Mouse (Mus musculus) limb, embryonic 10.5 days (tissue): Measurements from ENCODE around the gene Il17rc. TPM values are rescaled to one million over a fixed set of nuclear protein-coding genes. Genes with fewer than 3 reads are reported as not detected.

Experiments used
- DNase-seq: peaks from one replicate; pipeline ENCODE4 v3.0.0-alpha.2; 2017; ENCODE audit warnings: low spot score
- H3K27ac ChIP-seq: fragments of 300-500 bp; sonication (generic); 2 replicates; pipeline ENCODE4 v1.5.1; 2016; ENCODE audit warnings: mild to moderate bottlenecking
- H3K27me3 ChIP-seq: fragments of 300-500 bp; sonication (generic); 2 replicates; pipeline ENCODE4 v1.6.1; 2016; ENCODE audit warnings: low read depth, mild to moderate bottlenecking; ENCODE audit not compliant: poor library complexity, severe bottlenecking
- H3K36me3 ChIP-seq: fragments of 300-500 bp; sonication (generic); 2 replicates; pipeline ENCODE4 v1.6.1; 2016; ENCODE audit warnings: mild to moderate bottlenecking, moderate library complexity
- H3K4me1 ChIP-seq: fragments of 300-500 bp; sonication (generic); 2 replicates; pipeline ENCODE4 v1.6.1; 2016
- H3K4me3 ChIP-seq: fragments of 300-500 bp; sonication (generic); 2 replicates; pipeline ENCODE4 v1.5.1; 2016; ENCODE audit warnings: mild to moderate bottlenecking, moderate library complexity
- H3K9me3 ChIP-seq: fragments of 300-500 bp; sonication (generic); replicated peaks from 2 replicates; pipeline ENCODE4 v1.6.1; 2016; ENCODE audit warnings: mild to moderate bottlenecking
- WGBS: fragments of 180-500 bp; shearing (Covaris S2); methylation state at CpG from one replicate; pipeline ENCODE4 v1.1.7; 2016; 5-methylcytosine and 5-hydroxymethylcytosine counted together
- polyA plus RNA-seq: library from polyadenylated mRNA; unstranded; fragments of >200 nt; fragmentation: Nextera tagmentation; extraction: Ambion mirVana; gene quantifications from 2 replicates; pipeline ENCODE4 v1.2.1, GENCODE M21; 2016

Il17rc gene
- polyA plus RNA-seq, 1 experiment from 2014 or later, result 3.4 TPM

DNA sequence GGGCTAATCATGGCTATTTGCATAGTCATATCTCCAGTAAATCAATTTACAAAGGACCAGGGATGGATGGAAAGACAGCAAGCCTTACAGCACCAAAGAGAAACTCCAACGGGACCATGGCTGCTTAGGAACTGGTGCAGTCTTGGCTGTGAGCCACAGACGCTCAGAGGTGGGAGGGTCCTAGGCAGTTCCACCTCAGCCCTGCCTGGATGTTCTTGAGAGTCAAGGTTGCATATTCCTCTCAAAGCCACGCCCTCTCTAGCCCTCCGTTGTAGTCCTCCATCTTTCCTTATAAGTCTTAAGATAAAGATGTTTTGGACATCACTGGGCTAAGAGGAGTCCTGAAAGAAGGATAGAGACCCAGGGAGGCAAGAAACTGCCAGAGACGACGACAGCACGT, 7.2 kb upstream of the Il17rc start:
- DNase-seq, result no peak
- Histone ChIP-seq H3K27me3 (peaks cover 6% of the 10 kb centered on the region), H3K4me3 (no peak overlapping the region), H3K9me3 (no peaks in the 10 kb centered on the region), H3K36me3 (no peaks in the 10 kb centered on the region), H3K27ac (no peak overlapping the region), H3K4me1 (peaks cover 6% of the 10 kb centered on the region)
- WGBS, result 75% methylated on average over 7 of the region's 7 CpGs

GRCm38 (mm10) chr6:113465602-113466001, 5.6 kb upstream of the Il17rc start:
- no peak for DNase-seq
- Histone ChIP-seq H3K27ac (no peak overlapping the region), H3K4me3 (no peak overlapping the region), H3K4me1 (peaks cover 15% of the 10 kb centered on the region), H3K9me3 (no peaks in the 10 kb centered on the region), H3K27me3 (peaks cover 22% of the 10 kb centered on the region), H3K36me3 (no peaks in the 10 kb centered on the region)
- 63% methylated on average over 5 of the region's 5 CpGs for WGBS

GRCm38 (mm10) chr6:113468512-113468911, 2.7 kb upstream of the Il17rc start:
- H3K4me3 ChIP-seq, result peak overlapping the region; percentile 52; the same call in 1 of the 2 replicates
- 60% methylated on average over 3 of the region's 3 CpGs for WGBS
- H3K27me3 ChIP-seq, result peaks cover 45% of the 10 kb centered on the region
- DNase-seq, result no peak
- no peak overlapping the region for H3K27ac ChIP-seq
- H3K36me3 ChIP-seq, result no peaks in the 10 kb centered on the region
- H3K9me3 ChIP-seq, result no peaks in the 10 kb centered on the region
- peaks cover 35% of the 10 kb centered on the region for H3K4me1 ChIP-seq

DNA sequence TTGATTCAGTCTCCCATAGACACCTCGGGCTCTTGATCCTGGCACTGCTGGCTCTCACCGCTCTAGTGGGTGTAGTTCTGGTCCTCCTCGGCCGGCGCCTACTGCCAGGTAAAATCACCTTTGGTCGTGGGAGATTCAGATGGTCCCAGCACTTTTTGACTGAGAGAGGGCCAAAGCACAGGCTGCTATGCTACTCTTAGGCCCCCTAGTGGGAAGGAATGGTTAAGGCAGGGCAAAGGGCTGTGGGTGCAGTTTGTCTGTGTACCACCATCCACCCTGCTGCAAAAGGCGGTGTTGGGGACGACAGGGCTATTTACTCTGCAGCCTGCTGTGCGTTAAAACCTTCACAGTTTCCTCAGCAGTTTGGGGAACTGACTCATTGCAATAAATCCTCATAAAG, 2.2 kb upstream of the Il17rc start:
- 12% methylated on average over 9 of the region's 9 CpGs for WGBS
- DNase-seq, result peak; percentile 74
- peaks cover 35% of the 10 kb centered on the region for H3K4me1 ChIP-seq
- H3K27ac ChIP-seq, result peak overlapping the region; percentile 66; the same call in 1 of the 2 replicates
- peak overlapping the region; percentile 52 for H3K4me3 ChIP-seq
- H3K27me3 ChIP-seq, result peaks cover 45% of the 10 kb centered on the region
- H3K36me3 ChIP-seq, result no peaks in the 10 kb centered on the region
- H3K9me3 ChIP-seq, result no peaks in the 10 kb centered on the region

- peak overlapping the region; percentile 66 for H3K27ac ChIP-seq
- H3K4me3 ChIP-seq, result peak overlapping the region; percentile 52
- 3% methylated on average over 31 of the region's 31 CpGs for WGBS
Measured at GRCm38 (mm10) chr6:113469432-113469831, 1.8 kb upstream of the Il17rc start.

GRCm38 (mm10) chr6:113472061-113472460, 834 bp downstream of the Il17rc start:
- no peaks in the 10 kb centered on the region for H3K9me3 ChIP-seq
- 55% methylated on average over 10 of the region's 10 CpGs for whole genome bisulfite sequencing
- H3K27ac ChIP-seq, result no peak overlapping the region
- H3K4me1 ChIP-seq, result peaks cover 35% of the 10 kb centered on the region
- H3K36me3 ChIP-seq, result no peaks in the 10 kb centered on the region
- H3K27me3 ChIP-seq, result peaks cover 51% of the 10 kb centered on the region
- H3K4me3 ChIP-seq, result no peak overlapping the region
- DNase-seq, result no peak

More at GRCm38 (mm10) chr6:113469432-113469831, 1.8 kb upstream of the Il17rc start:
- H3K36me3 ChIP-seq, result no peaks in the 10 kb centered on the region
- peaks cover 35% of the 10 kb centered on the region for H3K4me1 ChIP-seq
- peak; percentile 88 for DNase-seq
- peaks cover 45% of the 10 kb centered on the region for H3K27me3 ChIP-seq
- no peaks in the 10 kb centered on the region for H3K9me3 ChIP-seq

GRCm38 (mm10) chr6:113473246-113473645, 2.0 kb downstream of the Il17rc start:
- H3K4me3 ChIP-seq, result no peak overlapping the region
- no peaks in the 10 kb centered on the region for H3K9me3 ChIP-seq
- 87% methylated on average over 2 of the region's 2 CpGs for WGBS
- DNase-seq, result no peak
- peaks cover 55% of the 10 kb centered on the region for H3K27me3 ChIP-seq
- H3K27ac ChIP-seq, result no peak overlapping the region
- peaks cover 35% of the 10 kb centered on the region for H3K4me1 ChIP-seq
- no peaks in the 10 kb centered on the region for H3K36me3 ChIP-seq

DNA sequence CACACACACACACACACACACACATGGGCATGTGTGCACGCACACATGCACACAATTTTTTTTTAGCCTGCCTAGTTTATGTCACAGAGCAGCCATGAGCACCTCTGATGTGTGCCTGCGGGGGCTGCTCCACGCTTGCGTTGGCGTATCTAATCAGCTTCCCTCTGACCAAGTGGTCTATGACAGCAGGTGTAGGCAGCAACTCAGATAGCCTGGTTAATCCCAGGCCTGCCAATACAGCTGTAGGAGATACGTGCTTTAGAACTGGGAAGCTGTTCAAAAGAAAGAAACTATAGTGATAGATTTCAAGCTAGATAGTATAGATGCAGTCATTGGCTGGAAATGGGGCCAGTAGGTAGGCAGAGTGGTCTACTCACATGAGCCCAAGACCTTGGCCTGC, 2.5 kb downstream of the Il17rc start:
- Histone ChIP-seq H3K36me3 (no peaks in the 10 kb centered on the region), H3K9me3 (no peaks in the 10 kb centered on the region), H3K4me1 (peaks cover 33% of the 10 kb centered on the region), H3K27me3 (peaks cover 53% of the 10 kb centered on the region), H3K27ac (no peak overlapping the region), H3K4me3 (no peak overlapping the region)
- no peak for DNase-seq
- 87% methylated on average over 6 of the region's 6 CpGs for WGBS

DNA sequence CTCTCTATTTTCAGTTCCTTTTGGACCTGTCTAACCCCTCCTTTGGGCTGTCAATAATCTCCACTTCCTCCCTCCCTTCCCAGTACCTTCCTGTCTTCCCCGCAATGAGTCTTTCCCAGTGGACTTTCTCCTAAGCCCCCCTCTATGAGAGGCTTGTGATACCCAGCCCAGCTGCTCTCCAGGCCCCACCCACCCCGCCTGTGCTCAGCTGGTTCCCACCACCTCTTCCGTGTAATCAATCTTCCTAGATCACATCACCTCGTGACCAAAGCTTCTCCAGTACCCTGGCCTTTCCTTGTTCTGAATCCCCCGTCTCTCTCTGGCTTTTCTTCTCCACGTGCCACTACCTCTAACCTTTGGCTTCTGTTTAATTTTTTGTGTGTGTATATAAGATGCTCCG, 6.1 kb downstream of the Il17rc start:
- Histone ChIP-seq H3K4me3 (no peak overlapping the region), H3K9me3 (no peaks in the 10 kb centered on the region), H3K4me1 (peaks cover 6% of the 10 kb centered on the region), H3K36me3 (no peaks in the 10 kb centered on the region), H3K27ac (no peak overlapping the region), H3K27me3 (peaks cover 53% of the 10 kb centered on the region)
- 40% methylated on average over 7 of the region's 7 CpGs for WGBS
- no peak for DNase-seq

GRCm38 (mm10) chr6:113478906-113479305, 7.7 kb downstream of the Il17rc start:
- H3K27ac ChIP-seq, result no peak overlapping the region
- 85% methylated on average over 10 of the region's 10 CpGs for WGBS
- DNase-seq, result no peak
- no peaks in the 10 kb centered on the region for H3K36me3 ChIP-seq
- no peak overlapping the region for H3K4me3 ChIP-seq
- no peaks in the 10 kb centered on the region for H3K9me3 ChIP-seq
- peaks cover 57% of the 10 kb centered on the region for H3K27me3 ChIP-seq
- peaks cover 14% of the 10 kb centered on the region for H3K4me1 ChIP-seq

GRCm38 (mm10) chr6:113480555-113481373, 9.5 kb downstream of the Il17rc start:
- Histone ChIP-seq H3K4me1 (peaks cover 21% of the 10 kb centered on the region), H3K27ac (no peak overlapping the region), H3K9me3 (no peaks in the 10 kb centered on the region), H3K27me3 (peaks cover 58% of the 10 kb centered on the region), H3K36me3 (no peaks in the 10 kb centered on the region), H3K4me3 (no peak overlapping the region)
- 63% methylated on average over 18 of the region's 18 CpGs for WGBS
- no peak for DNase-seq

DNA sequence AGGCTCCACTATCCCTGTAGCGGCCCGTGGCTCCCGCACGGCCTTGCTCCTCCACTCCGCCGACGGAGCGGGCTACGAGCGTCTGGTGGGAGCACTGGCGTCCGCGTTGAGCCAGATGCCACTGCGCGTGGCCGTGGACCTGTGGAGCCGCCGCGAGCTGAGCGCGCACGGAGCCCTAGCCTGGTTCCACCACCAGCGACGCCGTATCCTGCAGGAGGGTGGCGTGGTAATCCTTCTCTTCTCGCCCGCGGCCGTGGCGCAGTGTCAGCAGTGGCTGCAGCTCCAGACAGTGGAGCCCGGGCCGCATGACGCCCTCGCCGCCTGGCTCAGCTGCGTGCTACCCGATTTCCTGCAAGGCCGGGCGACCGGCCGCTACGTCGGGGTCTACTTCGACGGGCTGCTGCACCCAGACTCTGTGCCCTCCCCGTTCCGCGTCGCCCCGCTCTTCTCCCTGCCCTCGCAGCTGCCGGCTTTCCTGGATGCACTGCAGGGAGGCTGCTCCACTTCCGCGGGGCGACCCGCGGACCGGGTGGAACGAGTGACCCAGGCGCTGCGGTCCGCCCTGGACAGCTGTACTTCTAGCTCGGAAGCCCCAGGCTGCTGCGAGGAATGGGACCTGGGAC, 11.4 kb downstream of the Il17rc start:
- DNase-seq, result no peak
- no peaks in the 10 kb centered on the region for H3K36me3 ChIP-seq
- peak overlapping the region; percentile 59 for H3K4me3 ChIP-seq
- H3K9me3 ChIP-seq, result no peaks in the 10 kb centered on the region
- peak overlapping the region; percentile 81 for H3K27ac ChIP-seq
- H3K4me1 ChIP-seq, result peaks cover 32% of the 10 kb centered on the region
- WGBS, result 4% methylated on average over 65 of the region's 65 CpGs
- peaks cover 48% of the 10 kb centered on the region for H3K27me3 ChIP-seq

- peak; percentile 88 for DNase-seq
- Histone ChIP-seq H3K9me3 (no peaks in the 10 kb centered on the region), H3K4me3 (peak within 1 kb of the TSS; percentile 59), H3K4me1 (peaks cover 38% of the 10 kb centered on the region), H3K36me3 (no peaks in the 10 kb centered on the region), H3K27ac (peak within 1 kb of the TSS; percentile 81), H3K27me3 (peaks cover 48% of the 10 kb centered on the region)
- under 1% methylated on average over 26 of the region's 26 CpGs for WGBS
Measured at GRCm38 (mm10) chr6:113483100-113483615, 11.9 kb downstream of the Il17rc start, which contains the start of gene Creld1. Creld1 (plus strand) TSS chr6:113483297.
